ENCODE assay signal across 16 mouse cellular contexts in the genomic region with DNA sequence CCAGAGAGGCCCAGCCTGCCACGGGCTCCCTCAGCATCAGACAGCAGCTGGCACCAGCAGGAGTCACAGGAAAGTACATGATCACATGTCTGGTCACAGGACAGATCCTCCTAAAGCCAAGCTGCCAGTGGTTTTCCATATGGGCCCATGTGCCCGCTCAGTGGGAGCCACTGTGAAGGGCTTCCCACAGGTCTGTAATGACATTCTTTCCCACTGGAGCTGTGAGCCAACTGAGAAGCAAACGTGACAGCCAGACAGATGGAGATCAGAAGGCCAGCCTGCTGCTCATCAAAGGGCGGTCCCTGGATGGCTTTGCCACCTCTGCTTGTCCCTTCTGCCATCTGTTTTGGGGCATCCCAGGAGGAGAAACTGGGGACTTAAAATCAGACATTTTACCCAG.
DNase-seq lines count a peak whose midpoint lies in the region; ATAC-seq lines count a peak whose summit lies in the region.
"Had no signal": no experiment of that assay in that cellular context is flagged by ENCODE, and none has a peak within 500 bp of the region (broad histone marks: within the 10 kb centered on the region; RNA-seq: fewer than 3 reads in every experiment).

No protein-coding gene starts in this region.

- no peak overlapping the region for H3K9ac ChIP-seq in forebrain, embryonic 15.5 days (replicated peaks)
- H3K9ac ChIP-seq in forebrain, embryonic 16.5 days (replicated peaks; ENCODE audit: low read depth, low read length) = no peak overlapping the region
- H3K9ac ChIP-seq in hindbrain, embryonic 14.5 days = no peak overlapping the region
- H3K9ac ChIP-seq: embryonic facial prominence, embryonic 15.5 days; intestine, embryonic 15.5 days; liver, embryonic 12.5 days; lung, embryonic 15.5 days had no signal

- no peaks in the 10 kb centered on the region for H3K9me3 ChIP-seq in forebrain, embryonic 15.5 days
- H3K9me3 ChIP-seq in forebrain, embryonic 16.5 days (ENCODE audit: control insufficient read depth, low read length) = no peaks in the 10 kb centered on the region
- H3K9me3 ChIP-seq in hindbrain, embryonic 14.5 days (ENCODE audit: control insufficient read depth, low read length) = no peaks in the 10 kb centered on the region
- H3K9me3 ChIP-seq in embryonic facial prominence, embryonic 10.5 days = no peaks in the 10 kb centered on the region
- H3K9me3 ChIP-seq: embryonic facial prominence, embryonic 15.5 days; intestine, embryonic 15.5 days; liver, embryonic 12.5 days; lung, embryonic 15.5 days had no signal

- H3K36me3 ChIP-seq in forebrain, embryonic 15.5 days = no peaks in the 10 kb centered on the region
- no peaks in the 10 kb centered on the region for H3K36me3 ChIP-seq in forebrain, embryonic 16.5 days (ENCODE audit: control insufficient read depth, insufficient read depth)
- H3K36me3 ChIP-seq in hindbrain, embryonic 14.5 days (replicated peaks; ENCODE audit: control insufficient read depth, insufficient read depth) = no peaks in the 10 kb centered on the region
- H3K36me3 ChIP-seq in embryonic facial prominence, embryonic 10.5 days (replicated peaks) = no peaks in the 10 kb centered on the region
- H3K36me3 ChIP-seq: embryonic facial prominence, embryonic 15.5 days; intestine, embryonic 15.5 days; liver, embryonic 12.5 days; lung, embryonic 15.5 days had no signal

- no peak overlapping the region for H3K4me2 ChIP-seq in forebrain, embryonic 15.5 days (replicated peaks)
- no peak overlapping the region for H3K4me2 ChIP-seq in forebrain, embryonic 16.5 days (ENCODE audit: low read length)
- H3K4me2 ChIP-seq in hindbrain, embryonic 14.5 days (replicated peaks) = no peak overlapping the region
- H3K4me2 ChIP-seq: embryonic facial prominence, embryonic 15.5 days; intestine, embryonic 15.5 days; liver, embryonic 12.5 days; lung, embryonic 15.5 days had no signal

- H3K27me3 ChIP-seq in forebrain, embryonic 15.5 days = no peaks in the 10 kb centered on the region
- no peaks in the 10 kb centered on the region for H3K27me3 ChIP-seq in forebrain, embryonic 16.5 days (replicated peaks; ENCODE audit: control insufficient read depth, insufficient read depth, low read length)
- no peaks in the 10 kb centered on the region for H3K27me3 ChIP-seq in hindbrain, embryonic 14.5 days (ENCODE audit: control insufficient read depth, insufficient read depth, low read length)
- no peaks in the 10 kb centered on the region for H3K27me3 ChIP-seq in embryonic facial prominence, embryonic 10.5 days (replicated peaks; ENCODE audit: low read depth, poor library complexity, severe bottlenecking)
- H3K27me3 ChIP-seq: embryonic facial prominence, embryonic 15.5 days; intestine, embryonic 15.5 days; liver, embryonic 12.5 days; lung, embryonic 15.5 days had no signal

- H3K4me3 ChIP-seq in forebrain, embryonic 15.5 days = no peak overlapping the region
- no peak overlapping the region for H3K4me3 ChIP-seq in forebrain, embryonic 16.5 days (replicated peaks; ENCODE audit: low read length)
- no peak overlapping the region for H3K4me3 ChIP-seq in hindbrain, embryonic 14.5 days (replicated peaks; ENCODE audit: low read length)
- H3K4me3 ChIP-seq in embryonic facial prominence, embryonic 10.5 days = no peak overlapping the region
- H3K4me3 ChIP-seq: embryonic facial prominence, embryonic 15.5 days; intestine, embryonic 15.5 days; liver, embryonic 12.5 days; lung, embryonic 15.5 days had no signal

- WGBS in forebrain, embryonic 15.5 days = 57% methylated on average over 4 of the region's 4 CpGs
- WGBS in forebrain, embryonic 16.5 days = 59% methylated on average over 4 of the region's 4 CpGs
- 51% methylated on average over 4 of the region's 4 CpGs for WGBS in hindbrain, embryonic 14.5 days
- 71% methylated on average over 4 of the region's 4 CpGs for WGBS in embryonic facial prominence, embryonic 10.5 days

- H3K4me1 ChIP-seq in forebrain, embryonic 15.5 days = peaks cover 7% of the 10 kb centered on the region; the same call in 1 of the 2 replicates
- peaks cover 4% of the 10 kb centered on the region for H3K4me1 ChIP-seq in forebrain, embryonic 16.5 days (replicated peaks; ENCODE audit: control insufficient read depth, insufficient read depth, low read length)
- peaks cover 15% of the 10 kb centered on the region for H3K4me1 ChIP-seq in hindbrain, embryonic 14.5 days (replicated peaks; ENCODE audit: control insufficient read depth, insufficient read depth, low read length)
- peaks cover 19% of the 10 kb centered on the region for H3K4me1 ChIP-seq in embryonic facial prominence, embryonic 10.5 days
- H3K4me1 ChIP-seq: embryonic facial prominence, embryonic 15.5 days; intestine, embryonic 15.5 days; liver, embryonic 12.5 days; lung, embryonic 15.5 days had no signal

- DNase-seq in right cerebral cortex, adult 18-20 months = peak; percentile 4
- DNase-seq in right cerebral cortex, adult 2 months (ENCODE audit: low spot score in 2 of 2) = no peak
- no peak for DNase-seq in hindbrain, embryonic 14.5 days (ENCODE audit: low spot score)
- DNase-seq in embryonic facial prominence, embryonic 10.5 days (ENCODE audit: low spot score) = no peak
- no peak for DNase-seq in liver
- DNase-seq: gastrocnemius, postnatal 14 days; heart, postnatal 10 days; right cerebral cortex, postnatal 14 days; thymus, postnatal 36 days had no signal

- H3K27ac ChIP-seq in forebrain, embryonic 15.5 days (replicated peaks) = no peak overlapping the region
- H3K27ac ChIP-seq in forebrain, embryonic 16.5 days (ENCODE audit: low read length) = no peak overlapping the region
- H3K27ac ChIP-seq in hindbrain, embryonic 14.5 days = no peak overlapping the region
- no peak overlapping the region for H3K27ac ChIP-seq in embryonic facial prominence, embryonic 10.5 days (replicated peaks)
- H3K27ac ChIP-seq: embryonic facial prominence, embryonic 15.5 days; intestine, embryonic 15.5 days; kidney, postnatal 0 days; liver, embryonic 12.5 days; lung, embryonic 15.5 days had no signal

- ATAC-seq in forebrain, embryonic 15.5 days (replicated peaks) = 0 out of 2 replicates have a peak, but pooled peaks have one; percentile 35
- no peak for ATAC-seq in forebrain, embryonic 16.5 days
- ATAC-seq in hindbrain, embryonic 14.5 days (ENCODE audit: low FRiP score) = peak; percentile 66; the same call in 1 of the 2 replicates
- ATAC-seq: intestine, embryonic 15.5 days; liver, embryonic 12.5 days had no signal
